Mouse (Mus musculus) midbrain, embryonic 11.5 days (tissue): ENCODE data around the gene Stard13. TPM values are rescaled to one million over a fixed set of nuclear protein-coding genes. Genes with fewer than 3 reads are reported as not detected.

Experiments used
- ATAC-seq: fragments of 200-750 bp; cut with Nextera tagmentation; 2 replicates; pipeline ENCODE4 v1.8.0; 2017; ENCODE audit warnings: moderate TSS enrichment, moderate library complexity; ENCODE audit not compliant: low FRiP score
- DNase-seq: peaks from one replicate; pipeline ENCODE4 v3.0.0; 2015; ENCODE audit warnings: low spot score; ENCODE audit errors: missing footprints
- H3K27ac ChIP-seq: fragments of 300-500 bp; sonication (generic); 2 replicates; pipeline ENCODE4 v1.5.1; 2014; ENCODE audit warnings: low read depth, low read length
- H3K27me3 ChIP-seq: fragments of 300-500 bp; sonication (generic); 2 replicates; pipeline ENCODE4 v1.6.1; 2014; ENCODE audit warnings: mild to moderate bottlenecking, low read length, moderate library complexity, mixed read lengths; ENCODE audit not compliant: control insufficient read depth, insufficient read depth
- H3K36me3 ChIP-seq: fragments of 300-500 bp; sonication (generic); 2 replicates; pipeline ENCODE4 v1.6.1; 2014; ENCODE audit warnings: mild to moderate bottlenecking, low read length, moderate library complexity, mixed read lengths; ENCODE audit not compliant: control insufficient read depth, insufficient read depth
- H3K4me1 ChIP-seq: fragments of 300-500 bp; sonication (generic); 2 replicates; pipeline ENCODE4 v1.6.1; 2014; ENCODE audit warnings: low read length; ENCODE audit not compliant: control insufficient read depth, insufficient read depth
- H3K4me2 ChIP-seq: fragments of 300-500 bp; sonication (generic); 2 replicates; pipeline ENCODE4 v1.6.1; 2014; ENCODE audit warnings: mild to moderate bottlenecking, moderate library complexity
- H3K4me3 ChIP-seq: fragments of 300-500 bp; sonication (generic); 2 replicates; pipeline ENCODE4 v1.5.1; 2014; ENCODE audit warnings: low read depth, low read length
- H3K9ac ChIP-seq: fragments of 300-500 bp; sonication (generic); 2 replicates; pipeline ENCODE4 v1.6.1; 2014; ENCODE audit warnings: low read length
- H3K9me3 ChIP-seq: fragments of 300-500 bp; sonication (generic); 2 replicates; pipeline ENCODE4 v1.6.1; 2016; ENCODE audit warnings: low read length; ENCODE audit not compliant: control insufficient read depth
- WGBS: fragments of 180-500 bp; shearing (Covaris S2); extraction: QIAGEN DNeasy Blood & Tissue Kit; methylation state at CpG from one replicate; pipeline ENCODE4 v1.1.7; 2014; 5-methylcytosine and 5-hydroxymethylcytosine counted together
- polyA plus RNA-seq: library from polyadenylated mRNA; unstranded; fragments of >200 nt; fragmentation: Nextera tagmentation; extraction: Ambion mirVana; gene quantifications from 2 replicates; pipeline ENCODE4 v1.2.1, GENCODE M21; 2014

Gene Stard13
- polyA plus RNA-seq, 1 experiment from 2014 or later, result 2.9 TPM

DNA sequence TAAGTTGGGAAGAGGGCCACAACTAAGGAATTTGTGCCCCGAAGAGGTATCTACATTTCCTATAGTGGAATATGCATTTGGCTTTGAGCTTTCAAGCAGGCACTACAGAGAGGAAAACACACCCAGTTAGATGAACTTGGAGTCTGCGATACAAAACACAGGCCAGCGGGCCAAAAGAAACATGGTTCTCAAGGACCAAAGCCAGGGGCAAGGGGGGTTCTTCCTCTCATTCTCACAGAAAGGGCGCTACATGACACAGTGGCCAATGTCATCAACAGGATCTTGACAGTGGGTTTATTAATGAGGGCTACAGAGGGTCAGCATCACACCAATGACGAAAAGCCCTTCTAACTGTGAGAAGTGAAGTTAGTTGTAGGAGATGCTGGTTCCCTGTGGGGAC lies 175.9 kb downstream of the Stard13 start:
- Histone ChIP-seq H3K9me3 (no peaks in the 10 kb centered on the region; the same call in 1 of the 2 replicates), H3K36me3 (no peaks in the 10 kb centered on the region), H3K4me3 (no peak overlapping the region), H3K4me1 (0 out of 2 replicates have a peak, but pooled peaks cover 2% of the 10 kb centered on the region), H3K4me2 (no peak overlapping the region), H3K27ac (no peak overlapping the region), H3K9ac (no peak overlapping the region), H3K27me3 (no peaks in the 10 kb centered on the region)
- WGBS, result 96% methylated on average over 5 of the region's 5 CpGs
- no peak for DNase-seq
- no peak for ATAC-seq

DNA sequence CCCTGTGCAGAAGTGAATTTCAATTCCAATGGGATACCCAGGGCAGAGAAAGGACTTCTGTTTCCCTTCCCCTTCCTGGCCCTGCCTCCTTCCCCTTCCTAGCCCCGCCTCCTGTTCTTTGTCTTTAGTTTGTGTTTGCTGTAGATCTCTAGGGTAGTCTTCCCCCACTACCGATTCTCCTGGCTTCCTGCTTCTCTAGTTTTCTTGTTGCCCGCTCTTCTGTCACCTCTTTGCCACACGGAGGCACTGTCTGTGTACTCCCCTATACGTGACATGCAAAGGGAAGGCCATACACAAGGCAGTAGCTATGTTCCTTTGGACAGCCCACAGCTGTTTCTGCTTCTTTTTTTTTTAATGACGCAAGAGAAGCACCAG lies 176.7 kb downstream of the Stard13 start:
- Histone ChIP-seq H3K27me3 (no peaks in the 10 kb centered on the region), H3K9ac (no peak overlapping the region), H3K9me3 (no peaks in the 10 kb centered on the region; the same call in 1 of the 2 replicates), H3K4me1 (0 out of 2 replicates have a peak, but pooled peaks cover 2% of the 10 kb centered on the region), H3K36me3 (no peaks in the 10 kb centered on the region), H3K4me2 (no peak overlapping the region), H3K4me3 (no peak overlapping the region), H3K27ac (no peak overlapping the region)
- DNase-seq (no peak), ATAC-seq (no peak)
- WGBS, result 78% methylated on average over 6 of the region's 6 CpGs

DNA sequence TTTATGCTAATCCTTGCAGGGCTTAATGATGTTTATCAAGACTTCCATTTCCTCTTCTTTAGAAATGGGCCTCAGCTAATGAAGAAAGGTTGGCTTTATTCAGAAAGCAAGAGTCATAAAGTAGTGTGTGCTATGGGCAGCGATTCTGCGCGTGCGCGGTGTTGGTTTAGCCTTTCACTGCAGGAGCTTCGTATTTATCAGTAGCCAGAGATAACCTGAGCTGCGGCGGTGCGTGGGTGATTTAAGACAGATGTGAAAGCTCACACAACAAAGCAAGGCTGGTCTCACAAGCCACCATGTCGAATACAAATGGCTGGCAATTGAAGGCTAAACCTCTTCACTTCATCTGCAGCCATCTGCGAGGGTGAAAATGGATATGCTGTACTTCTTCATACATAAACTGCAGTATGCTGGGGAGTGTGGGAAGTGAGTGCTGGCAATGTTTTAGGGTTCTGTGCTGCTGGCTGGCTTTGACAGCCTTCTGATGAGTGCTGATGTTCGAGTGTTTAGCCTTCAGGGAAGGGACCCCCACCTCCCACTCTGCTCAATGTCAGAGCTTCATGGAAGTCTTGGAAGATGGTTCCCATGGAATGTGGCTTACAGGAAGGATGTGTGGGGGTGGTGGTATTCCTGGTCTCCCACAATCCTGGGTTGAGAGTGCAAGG lies 177.2 kb downstream of the Stard13 start:
- no peak overlapping the region for H3K27ac ChIP-seq
- WGBS, result 81% methylated on average over 12 of the region's 12 CpGs
- no peak for DNase-seq

DNA sequence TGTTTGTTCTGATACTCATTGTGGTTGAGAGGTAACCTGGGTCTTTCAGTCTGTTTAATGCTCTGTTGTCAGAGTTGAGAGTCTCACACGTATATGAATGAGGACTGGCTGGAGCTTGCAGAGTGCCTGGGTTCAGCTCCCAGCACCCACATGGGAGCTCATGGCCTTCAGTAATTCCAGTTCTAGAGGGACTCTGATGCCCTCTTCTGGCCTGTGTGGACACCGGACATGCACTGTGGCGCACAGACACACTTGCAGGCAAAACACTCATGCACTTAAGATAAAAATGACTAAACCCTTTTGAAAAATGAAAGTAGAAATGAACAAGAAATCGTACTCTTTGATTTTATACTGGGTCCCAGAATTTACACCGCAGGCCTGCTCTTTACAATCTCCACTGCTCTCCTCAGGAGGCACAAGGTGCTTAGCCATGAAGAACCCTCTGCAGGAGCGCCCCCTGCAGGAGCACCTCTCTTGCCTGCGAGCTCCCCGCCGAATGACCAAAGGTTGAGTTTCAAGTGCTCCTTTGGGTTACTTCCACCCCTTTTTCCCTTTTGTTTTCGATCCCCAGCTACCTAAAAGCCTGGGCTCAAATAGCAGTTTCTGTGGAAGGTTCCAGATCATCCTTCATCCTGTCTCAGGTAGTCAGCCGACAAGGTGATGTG lies 178.1 kb downstream of the Stard13 start:
- WGBS, result 95% methylated on average over 11 of the region's 11 CpGs
- no peak overlapping the region for H3K27ac ChIP-seq
- 0 out of 2 replicates have a peak, but pooled peaks cover 2% of the 10 kb centered on the region for H3K4me1 ChIP-seq
- H3K4me2 ChIP-seq, result no peak overlapping the region
- DNase-seq (no peak), ATAC-seq (no peak)
- H3K9me3 ChIP-seq, result no peaks in the 10 kb centered on the region; the same call in 1 of the 2 replicates
- no peaks in the 10 kb centered on the region for H3K36me3 ChIP-seq
- no peaks in the 10 kb centered on the region for H3K27me3 ChIP-seq
- no peak overlapping the region for H3K4me3 ChIP-seq
- H3K9ac ChIP-seq, result no peak overlapping the region

More for the DNA sequence above, 177.2 kb downstream of the Stard13 start:
- H3K4me3 ChIP-seq, result no peak overlapping the region
- no peaks in the 10 kb centered on the region for H3K36me3 ChIP-seq
- ATAC-seq, result no peak
- no peak overlapping the region for H3K9ac ChIP-seq
- H3K27me3 ChIP-seq, result no peaks in the 10 kb centered on the region
- H3K4me2 ChIP-seq, result no peak overlapping the region
- no peaks in the 10 kb centered on the region; the same call in 1 of the 2 replicates for H3K9me3 ChIP-seq
- 0 out of 2 replicates have a peak, but pooled peaks cover 2% of the 10 kb centered on the region for H3K4me1 ChIP-seq

DNA sequence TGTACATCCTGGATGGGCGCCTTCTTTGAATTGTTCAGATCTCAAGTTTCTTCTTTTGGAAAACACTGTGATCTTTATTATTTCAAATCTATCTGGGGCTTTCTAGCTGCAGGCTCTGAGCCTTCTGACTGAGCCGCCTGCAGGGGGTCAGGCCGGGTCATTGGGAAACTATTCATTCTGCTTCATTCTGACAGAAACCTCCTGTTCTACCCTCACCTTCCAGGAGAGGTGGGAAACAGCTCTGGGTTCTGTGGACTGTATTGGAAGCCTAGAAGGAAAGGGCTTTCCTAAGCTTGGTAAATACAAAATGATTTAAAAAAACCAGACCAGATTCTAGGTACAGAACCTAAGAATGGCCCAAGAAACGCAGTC lies 178.9 kb downstream of the Stard13 start:
- Histone ChIP-seq H3K9me3 (no peaks in the 10 kb centered on the region; the same call in 1 of the 2 replicates), H3K27ac (no peak overlapping the region), H3K27me3 (no peaks in the 10 kb centered on the region), H3K4me2 (no peak overlapping the region), H3K36me3 (no peaks in the 10 kb centered on the region), H3K9ac (no peak overlapping the region), H3K4me3 (no peak overlapping the region), H3K4me1 (0 out of 2 replicates have a peak, but pooled peaks cover 2% of the 10 kb centered on the region)
- WGBS, result 37% methylated on average over 4 of the region's 4 CpGs
- ATAC-seq (no peak), DNase-seq (no peak)

DNA sequence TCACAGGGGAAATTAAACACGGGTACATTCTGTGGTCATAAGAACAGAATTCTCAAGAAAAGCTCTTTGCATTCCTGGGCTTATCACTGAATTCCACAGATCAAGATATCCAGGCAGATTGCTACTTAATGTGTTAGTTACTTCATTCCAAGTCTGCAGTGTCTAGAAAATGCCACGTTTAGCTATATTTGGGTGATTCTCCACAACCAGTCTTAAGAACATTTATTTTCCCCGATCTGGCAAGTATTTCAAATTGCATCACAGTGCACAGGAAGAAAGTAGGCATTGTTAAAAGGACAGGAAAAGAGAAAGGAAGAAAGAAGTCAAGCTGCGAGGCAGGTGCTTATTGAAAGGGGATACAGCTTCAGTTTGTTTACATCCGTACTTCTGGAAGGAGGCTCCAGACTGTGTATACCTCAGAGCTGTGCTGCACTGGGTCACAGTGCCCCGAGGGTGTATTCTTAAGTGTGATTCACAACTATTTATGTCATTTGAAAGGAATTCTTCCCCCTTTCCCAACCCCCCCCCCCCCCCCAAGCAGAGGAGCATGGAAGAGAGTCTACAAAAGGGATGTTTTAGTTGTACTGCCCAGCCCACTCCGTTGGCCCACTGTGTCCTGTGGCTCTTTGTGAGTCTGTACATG lies 179.4 kb downstream of the Stard13 start:
- no peak overlapping the region for H3K9ac ChIP-seq
- no peak overlapping the region for H3K27ac ChIP-seq
- no peak overlapping the region for H3K4me2 ChIP-seq
- WGBS, result 43% methylated on average over 7 of the region's 7 CpGs
- no peaks in the 10 kb centered on the region for H3K36me3 ChIP-seq
- DNase-seq (no peak), ATAC-seq (0 out of 2 replicates have a peak, but pooled peaks have one; percentile 50)
- H3K27me3 ChIP-seq, result no peaks in the 10 kb centered on the region
- no peak overlapping the region for H3K4me3 ChIP-seq
- no peaks in the 10 kb centered on the region; the same call in 1 of the 2 replicates for H3K9me3 ChIP-seq
- 0 out of 2 replicates have a peak, but pooled peaks cover 2% of the 10 kb centered on the region for H3K4me1 ChIP-seq

DNA sequence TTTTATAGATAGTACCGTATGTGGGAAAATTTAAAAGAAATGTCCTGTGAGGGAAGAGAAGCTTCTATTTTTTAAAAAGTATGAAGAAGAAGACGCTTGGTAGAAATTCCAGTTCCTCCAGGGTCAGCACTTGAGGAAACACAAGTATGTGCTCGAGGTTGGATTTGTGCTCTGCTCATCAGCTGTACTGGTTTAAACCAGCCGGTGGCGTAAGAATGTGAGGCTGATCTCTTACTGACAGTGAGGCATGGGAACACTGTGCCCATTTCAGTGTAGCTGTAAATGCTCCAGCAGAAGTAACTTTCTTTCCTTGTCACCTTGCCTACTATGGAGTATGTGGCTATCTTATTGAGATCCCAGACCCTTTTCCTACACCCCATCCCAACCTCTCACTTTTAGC lies 180.4 kb downstream of the Stard13 start:
- Histone ChIP-seq H3K27me3 (no peaks in the 10 kb centered on the region), H3K9ac (no peak overlapping the region), H3K27ac (no peak overlapping the region), H3K4me1 (0 out of 2 replicates have a peak, but pooled peaks cover 2% of the 10 kb centered on the region), H3K4me2 (no peak overlapping the region), H3K9me3 (no peaks in the 10 kb centered on the region; the same call in 1 of the 2 replicates), H3K36me3 (no peaks in the 10 kb centered on the region), H3K4me3 (no peak overlapping the region)
- DNase-seq (no peak), ATAC-seq (no peak)
- 94% methylated on average over 5 of the region's 5 CpGs for WGBS

DNA sequence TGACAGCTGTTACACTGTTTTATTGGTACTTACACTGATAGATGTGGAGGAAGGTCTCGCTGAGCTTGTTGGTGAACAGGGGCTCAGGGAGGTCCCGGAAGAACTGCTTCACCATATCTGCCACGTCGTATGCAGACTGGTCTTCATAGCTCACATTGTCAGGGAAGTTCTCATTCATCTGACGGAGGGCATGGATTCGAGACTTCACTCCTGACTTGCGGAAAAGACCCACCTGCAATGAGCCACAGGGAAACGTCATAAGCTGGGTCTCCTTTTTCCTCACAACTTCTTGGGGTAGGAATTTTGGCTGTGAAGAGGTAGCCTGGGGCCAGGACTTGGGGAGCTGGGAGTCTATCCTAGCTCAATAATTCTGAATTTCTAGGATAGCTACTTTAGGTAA lies 181.3 kb downstream of the Stard13 start:
- H3K4me2 ChIP-seq, result no peak overlapping the region
- 95% methylated on average over 8 of the region's 8 CpGs for WGBS
- no peaks in the 10 kb centered on the region for H3K27me3 ChIP-seq
- DNase-seq (no peak), ATAC-seq (no peak)
- H3K9me3 ChIP-seq, result no peaks in the 10 kb centered on the region; the same call in 1 of the 2 replicates
- no peak overlapping the region for H3K9ac ChIP-seq
- 0 out of 2 replicates have a peak, but pooled peaks cover 2% of the 10 kb centered on the region for H3K4me1 ChIP-seq
- no peak overlapping the region for H3K27ac ChIP-seq
- no peak overlapping the region for H3K4me3 ChIP-seq
- no peaks in the 10 kb centered on the region for H3K36me3 ChIP-seq

DNA sequence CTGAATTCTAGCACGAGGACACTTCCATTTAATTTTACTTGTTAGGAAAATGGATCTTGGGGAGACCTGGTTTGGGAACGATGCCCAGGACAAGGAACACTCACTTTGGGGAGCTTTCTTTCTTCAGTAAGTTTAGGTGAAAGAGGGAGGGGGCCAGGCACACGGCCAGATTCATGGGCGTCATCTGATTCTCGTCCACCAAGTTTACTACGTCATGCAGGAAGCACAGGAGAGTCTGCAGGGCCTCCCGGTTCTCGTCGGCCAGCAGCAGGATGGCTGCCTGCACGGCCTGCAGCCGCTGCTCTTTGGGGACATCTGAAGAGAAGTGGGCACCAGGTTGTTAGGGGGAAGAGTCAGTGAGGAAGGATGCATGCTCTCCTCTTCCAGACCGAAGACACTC lies 186.1 kb downstream of the Stard13 start:
- Histone ChIP-seq H3K9me3 (no peaks in the 10 kb centered on the region; the same call in 1 of the 2 replicates), H3K27me3 (no peaks in the 10 kb centered on the region), H3K4me1 (no peaks in the 10 kb centered on the region), H3K36me3 (no peaks in the 10 kb centered on the region), H3K4me2 (no peak overlapping the region), H3K9ac (no peak overlapping the region), H3K4me3 (no peak overlapping the region), H3K27ac (no peak overlapping the region)
- WGBS, result 87% methylated on average over 12 of the region's 12 CpGs
- DNase-seq (no peak), ATAC-seq (no peak)
